Mouse (Mus musculus) intestine, embryonic 14.5 days (tissue): Measurements from ENCODE around the gene Adcy5. TPM values are rescaled to one million over a fixed set of nuclear protein-coding genes. Genes with fewer than 3 reads are reported as not detected.

ENCODE experiments used
- ATAC-seq: fragments of 200-750 bp; cut with Nextera tagmentation; replicated peaks from 2 replicates; pipeline ENCODE4 v1.8.0; 2017; ENCODE audit warnings: low read depth, moderate number of reproducible peaks, moderate TSS enrichment, moderate library complexity; ENCODE audit not compliant: low FRiP score, low TSS enrichment
- DNase-seq: peaks from one replicate; pipeline ENCODE4 v3.0.0-alpha.2; 2018; ENCODE audit warnings: low spot score
- H3K27ac ChIP-seq: fragments of 300-500 bp; sonication (generic); 2 replicates; pipeline ENCODE4 v1.5.1; 2014; ENCODE audit warnings: low read depth, mild to moderate bottlenecking, control low read depth
- H3K27me3 ChIP-seq: fragments of 300-500 bp; sonication (generic); replicated peaks from 2 replicates; pipeline ENCODE4 v1.6.1; 2014; ENCODE audit warnings: low read length, control low read depth; ENCODE audit not compliant: control insufficient read depth, insufficient read depth
- H3K36me3 ChIP-seq: fragments of 300-500 bp; sonication (generic); 2 replicates; pipeline ENCODE4 v1.6.1; 2014; ENCODE audit warnings: low read length, control low read depth; ENCODE audit not compliant: control insufficient read depth, insufficient read depth
- H3K4me1 ChIP-seq: fragments of 300-500 bp; sonication (generic); replicated peaks from 2 replicates; pipeline ENCODE4 v1.6.1; 2014; ENCODE audit warnings: low read length, control low read depth, mixed read lengths; ENCODE audit not compliant: control insufficient read depth, insufficient read depth
- H3K4me2 ChIP-seq: fragments of 300-500 bp; sonication (generic); 2 replicates; pipeline ENCODE4 v1.6.1; 2014; ENCODE audit warnings: low read length
- H3K4me3 ChIP-seq: fragments of 300-500 bp; sonication (generic); 2 replicates; pipeline ENCODE4 v1.5.1; 2014; ENCODE audit warnings: low read depth, low read length, control low read depth, mixed read lengths
- H3K9ac ChIP-seq: fragments of 300-500 bp; sonication (generic); 2 replicates; pipeline ENCODE4 v1.6.1; 2014; ENCODE audit warnings: mild to moderate bottlenecking, low read length
- H3K9me3 ChIP-seq: fragments of 300-500 bp; sonication (generic); 2 replicates; pipeline ENCODE4 v1.6.1; 2016; ENCODE audit warnings: low read length, control low read depth; ENCODE audit not compliant: control insufficient read depth
- WGBS: fragments of 180-500 bp; shearing (Covaris S2); extraction: QIAGEN DNeasy Blood & Tissue Kit; methylation state at CpG from one replicate; pipeline ENCODE4 v1.1.7; 2014; 5-methylcytosine and 5-hydroxymethylcytosine counted together
- polyA plus RNA-seq: library from polyadenylated mRNA; unstranded; fragments of >200 nt; fragmentation: Nextera tagmentation; extraction: Ambion mirVana; gene quantifications from 2 replicates; pipeline ENCODE4 v1.2.1, GENCODE M21; 2014

Gene Adcy5
- polyA plus RNA-seq, 1 experiment from 2014 or later, result 3.9 TPM

DNA sequence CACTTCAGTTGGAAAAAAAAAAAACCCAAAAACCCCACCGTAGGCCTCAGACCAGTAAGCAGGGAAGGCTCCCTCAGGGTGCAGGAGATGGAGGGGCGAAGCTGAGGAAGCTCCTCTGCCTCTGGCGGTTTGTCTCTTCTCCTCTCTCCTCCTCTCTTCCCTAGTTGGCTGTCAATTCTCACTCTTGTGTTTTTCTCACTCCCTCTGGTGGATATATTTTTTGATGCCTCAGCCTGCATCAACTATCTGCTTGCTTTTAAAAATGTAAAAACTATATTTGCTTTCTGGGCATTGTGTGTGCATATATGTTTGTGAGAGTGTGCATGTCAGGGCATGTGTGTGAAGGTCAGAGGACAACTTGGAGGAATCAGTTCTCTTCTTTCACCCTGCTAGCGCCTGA lies 117.7 kb downstream of the Adcy5 start:
- H3K9ac ChIP-seq, result no peak overlapping the region
- no peak overlapping the region for H3K27ac ChIP-seq
- H3K9me3 ChIP-seq, result no peaks in the 10 kb centered on the region
- no peaks in the 10 kb centered on the region for H3K36me3 ChIP-seq
- no peaks in the 10 kb centered on the region for H3K4me1 ChIP-seq
- H3K27me3 ChIP-seq, result no peaks in the 10 kb centered on the region
- WGBS, result 66% methylated on average over 4 of the region's 4 CpGs
- H3K4me3 ChIP-seq, result no peak overlapping the region
- H3K4me2 ChIP-seq, result no peak overlapping the region
- no peak for DNase-seq
- ATAC-seq, result no peak

DNA sequence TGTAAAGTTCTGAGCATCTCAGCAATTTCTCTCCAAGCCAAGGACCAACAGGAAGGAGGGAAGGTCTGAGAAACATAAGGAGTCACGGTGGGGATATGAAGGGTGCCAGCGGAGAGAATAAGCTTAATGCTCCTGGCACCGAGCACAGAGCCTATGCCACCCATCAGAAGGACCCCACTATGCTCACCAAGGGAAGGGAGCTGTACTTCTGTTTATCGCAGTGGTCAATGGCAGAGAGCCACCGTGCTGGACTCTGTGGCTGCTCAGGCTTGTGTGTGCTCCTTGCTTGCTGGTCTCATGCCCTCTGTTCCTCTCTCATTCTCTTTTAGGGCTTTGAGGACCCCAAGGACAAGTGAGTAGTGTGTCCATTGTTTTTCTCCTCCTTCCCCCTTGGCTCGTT lies 123.5 kb downstream of the Adcy5 start:
- H3K4me2 ChIP-seq, result no peak overlapping the region
- no peak overlapping the region for H3K4me3 ChIP-seq
- H3K27ac ChIP-seq, result no peak overlapping the region
- ATAC-seq (no peak), DNase-seq (no peak)
- no peaks in the 10 kb centered on the region for H3K4me1 ChIP-seq
- H3K9me3 ChIP-seq, result no peaks in the 10 kb centered on the region
- 80% methylated on average over 6 of the region's 6 CpGs for WGBS
- H3K9ac ChIP-seq, result no peak overlapping the region
- no peaks in the 10 kb centered on the region for H3K36me3 ChIP-seq
- no peaks in the 10 kb centered on the region for H3K27me3 ChIP-seq

DNA sequence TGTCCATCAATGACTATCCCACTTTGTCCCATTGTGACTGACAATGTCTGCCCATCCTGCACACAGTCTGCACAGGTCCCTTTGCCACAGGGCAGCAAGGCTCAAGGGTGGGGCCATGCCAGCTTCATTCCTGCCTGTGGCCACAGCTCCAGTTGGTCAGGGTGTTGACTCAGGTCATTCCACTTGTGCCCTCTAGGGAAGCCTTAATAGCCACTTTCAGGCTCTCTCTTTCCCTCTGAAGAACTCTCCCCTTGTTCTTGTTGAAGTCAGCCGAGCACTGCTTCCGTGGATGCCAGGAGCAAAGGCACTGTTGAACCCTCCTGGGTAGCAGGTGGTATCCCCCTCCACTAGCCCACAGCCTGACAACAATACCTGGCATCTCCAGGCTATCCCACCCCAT lies 127.8 kb downstream of the Adcy5 start:
- H3K9me3 ChIP-seq, result no peaks in the 10 kb centered on the region
- H3K27me3 ChIP-seq, result no peaks in the 10 kb centered on the region
- H3K4me1 ChIP-seq, result no peaks in the 10 kb centered on the region
- H3K36me3 ChIP-seq, result no peaks in the 10 kb centered on the region
- ATAC-seq (no peak), DNase-seq (no peak)
- H3K4me2 ChIP-seq, result no peak overlapping the region
- H3K27ac ChIP-seq, result no peak overlapping the region
- no peak overlapping the region for H3K4me3 ChIP-seq
- WGBS, result 86% methylated on average over 2 of the region's 2 CpGs
- H3K9ac ChIP-seq, result no peak overlapping the region

DNA sequence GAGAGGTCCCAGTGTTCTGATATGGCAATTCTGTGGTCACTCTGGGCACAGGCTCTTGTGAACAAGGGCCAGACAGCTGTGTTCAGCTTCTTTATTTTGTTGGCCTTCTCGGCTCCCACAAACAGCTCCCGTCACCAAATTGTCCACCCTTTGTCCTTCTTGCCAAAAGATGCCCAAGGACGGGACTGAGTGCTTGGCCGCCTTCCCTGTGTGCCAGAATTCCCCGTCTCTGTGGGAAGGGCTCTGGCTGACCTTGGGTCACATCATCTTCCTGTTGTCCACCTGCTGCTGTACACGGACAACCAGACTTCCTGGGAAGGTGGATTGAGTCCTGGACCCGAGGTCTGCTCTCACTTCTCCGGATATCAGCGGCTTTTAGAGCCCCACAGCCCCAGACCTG lies 131.1 kb downstream of the Adcy5 start:
- Histone ChIP-seq H3K9me3 (no peaks in the 10 kb centered on the region), H3K4me1 (no peaks in the 10 kb centered on the region), H3K4me3 (no peak overlapping the region), H3K36me3 (no peaks in the 10 kb centered on the region), H3K4me2 (no peak overlapping the region), H3K9ac (no peak overlapping the region), H3K27me3 (no peaks in the 10 kb centered on the region), H3K27ac (no peak overlapping the region)
- no peak for DNase-seq
- WGBS, result 70% methylated on average over 9 of the region's 9 CpGs
- ATAC-seq, result no peak

DNA sequence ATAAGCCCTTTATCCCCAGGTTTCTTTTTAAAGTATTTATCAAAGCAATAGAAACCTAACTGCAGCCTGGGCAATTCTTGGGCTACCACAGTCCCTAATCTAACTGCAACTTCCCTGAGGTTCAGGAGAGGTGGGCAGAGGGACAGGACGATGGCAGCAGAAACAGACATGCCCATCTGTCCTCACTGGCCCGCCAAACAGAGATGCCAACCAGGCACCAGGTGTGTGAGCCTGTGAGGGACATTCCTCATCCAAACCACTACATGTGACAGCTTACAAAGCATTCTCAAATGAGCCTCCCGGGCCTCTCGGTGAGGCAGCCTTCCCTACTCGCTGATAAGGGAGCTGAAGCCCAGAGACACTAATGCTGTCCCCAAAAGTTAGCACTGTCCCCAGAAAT lies 132.6 kb downstream of the Adcy5 start:
- H3K27me3 ChIP-seq, result no peaks in the 10 kb centered on the region
- H3K36me3 ChIP-seq, result no peaks in the 10 kb centered on the region
- ATAC-seq, result no peak
- no peak for DNase-seq
- H3K9ac ChIP-seq, result no peak overlapping the region
- no peaks in the 10 kb centered on the region for H3K4me1 ChIP-seq
- 88% methylated on average over 5 of the region's 5 CpGs for WGBS
- H3K4me2 ChIP-seq, result no peak overlapping the region
- no peak overlapping the region for H3K27ac ChIP-seq
- H3K4me3 ChIP-seq, result no peak overlapping the region
- H3K9me3 ChIP-seq, result no peaks in the 10 kb centered on the region

DNA sequence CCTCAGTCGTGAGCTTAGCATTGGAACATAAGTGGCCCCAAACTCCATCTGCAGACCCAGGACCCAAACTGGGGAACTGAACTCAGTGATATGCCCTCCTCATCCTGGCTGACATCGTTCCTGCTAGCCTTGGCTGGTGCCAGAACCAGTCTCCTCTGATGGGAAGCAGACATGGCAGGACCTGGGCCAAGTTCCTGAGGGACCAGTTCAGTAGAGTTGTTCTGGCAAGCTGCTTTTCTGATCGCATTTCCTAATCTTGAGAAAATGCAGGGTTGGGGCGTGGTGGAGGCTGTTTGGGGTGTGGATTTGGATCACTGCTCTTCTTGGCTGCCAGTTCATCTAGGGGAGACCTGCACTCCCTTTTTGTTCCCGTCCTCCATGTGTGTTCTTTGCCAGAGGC lies 143.1 kb downstream of the Adcy5 start:
- Histone ChIP-seq H3K4me1 (no peaks in the 10 kb centered on the region), H3K36me3 (no peaks in the 10 kb centered on the region), H3K27ac (no peak overlapping the region), H3K27me3 (no peaks in the 10 kb centered on the region), H3K9me3 (no peaks in the 10 kb centered on the region), H3K4me3 (no peak overlapping the region), H3K9ac (no peak overlapping the region), H3K4me2 (no peak overlapping the region)
- WGBS, result 77% methylated on average over 5 of the region's 5 CpGs
- DNase-seq, result no peak
- no peak for ATAC-seq

DNA sequence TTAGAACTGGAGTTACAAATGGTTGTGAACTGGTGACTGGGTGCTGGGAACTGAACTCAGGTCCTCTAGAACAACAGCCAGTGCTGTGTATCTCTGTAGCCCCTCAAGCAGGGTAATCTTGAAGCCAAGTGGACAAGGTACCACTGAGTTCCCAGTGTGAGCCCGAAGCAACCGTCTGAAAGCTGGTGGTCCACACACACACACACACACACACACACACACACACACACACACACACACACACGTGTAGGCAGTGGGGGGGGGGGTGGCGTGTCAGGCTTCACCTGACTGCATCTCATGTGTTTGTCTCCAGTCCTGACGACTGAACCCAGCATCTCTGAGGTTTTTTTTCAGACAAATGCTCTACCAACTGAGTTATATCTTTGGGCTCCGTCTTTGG lies 145.5 kb downstream of the Adcy5 start:
- H3K4me2 ChIP-seq, result no peak overlapping the region
- H3K27ac ChIP-seq, result no peak overlapping the region
- no peak overlapping the region for H3K4me3 ChIP-seq
- ATAC-seq, result no peak
- no peaks in the 10 kb centered on the region for H3K4me1 ChIP-seq
- no peaks in the 10 kb centered on the region for H3K27me3 ChIP-seq
- WGBS, result 97% methylated on average over 6 of the region's 6 CpGs
- H3K9me3 ChIP-seq, result no peaks in the 10 kb centered on the region
- no peak for DNase-seq
- 0 out of 2 replicates have a peak, but pooled peaks cover 11% of the 10 kb centered on the region for H3K36me3 ChIP-seq
- H3K9ac ChIP-seq, result no peak overlapping the region

DNA sequence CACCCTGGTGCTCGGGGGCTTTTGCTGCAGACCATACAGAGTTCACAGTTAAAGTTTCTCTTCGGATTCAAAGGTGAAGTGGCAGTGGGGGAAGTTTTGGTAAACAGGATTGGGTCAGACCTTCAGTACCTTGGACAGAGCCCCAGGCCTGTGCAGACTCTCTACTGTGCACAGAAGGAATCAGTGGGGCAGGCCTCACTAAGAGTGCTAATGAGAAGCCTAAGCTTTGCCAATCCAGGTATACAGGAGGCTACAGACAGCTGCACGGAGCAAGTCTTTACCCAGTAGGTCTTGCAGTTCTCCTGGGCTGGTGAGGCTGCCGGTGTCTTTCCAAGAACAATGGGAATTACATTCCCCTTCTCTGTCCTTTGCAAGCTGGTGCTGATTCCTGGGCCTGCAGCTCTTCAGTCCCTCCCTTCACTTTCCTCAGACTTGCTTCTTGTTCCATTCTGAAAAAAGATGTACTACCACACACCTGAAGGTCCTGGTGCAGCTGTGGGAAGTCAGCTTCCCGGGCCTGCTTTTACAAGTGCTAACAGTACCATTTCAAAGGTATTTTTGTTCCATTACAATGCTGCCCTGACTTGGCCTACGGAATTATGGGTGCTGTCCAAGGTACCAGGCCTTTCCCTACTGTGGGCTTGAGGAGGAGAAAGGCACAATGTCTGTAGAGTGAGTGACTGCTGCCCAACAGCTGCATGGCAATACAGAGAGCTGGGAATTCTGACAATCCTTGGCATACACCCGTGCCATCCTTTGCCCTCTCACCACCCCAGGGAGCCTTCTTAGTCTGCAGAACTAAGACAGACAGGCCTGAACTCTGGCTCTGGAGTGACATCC lies 148.0 kb downstream of the Adcy5 start:
- ATAC-seq, result no peak
- WGBS, result 48% methylated on average over 7 of the region's 7 CpGs
- H3K9me3 ChIP-seq, result no peaks in the 10 kb centered on the region
- H3K27ac ChIP-seq, result no peak overlapping the region
- peaks cover 15% of the 10 kb centered on the region; the same call in 1 of the 2 replicates for H3K36me3 ChIP-seq
- H3K9ac ChIP-seq, result no peak overlapping the region
- no peaks in the 10 kb centered on the region for H3K4me1 ChIP-seq
- no peak overlapping the region for H3K4me2 ChIP-seq
- no peaks in the 10 kb centered on the region for H3K27me3 ChIP-seq
- DNase-seq, result peak; percentile 79
- H3K4me3 ChIP-seq, result no peak overlapping the region

DNA sequence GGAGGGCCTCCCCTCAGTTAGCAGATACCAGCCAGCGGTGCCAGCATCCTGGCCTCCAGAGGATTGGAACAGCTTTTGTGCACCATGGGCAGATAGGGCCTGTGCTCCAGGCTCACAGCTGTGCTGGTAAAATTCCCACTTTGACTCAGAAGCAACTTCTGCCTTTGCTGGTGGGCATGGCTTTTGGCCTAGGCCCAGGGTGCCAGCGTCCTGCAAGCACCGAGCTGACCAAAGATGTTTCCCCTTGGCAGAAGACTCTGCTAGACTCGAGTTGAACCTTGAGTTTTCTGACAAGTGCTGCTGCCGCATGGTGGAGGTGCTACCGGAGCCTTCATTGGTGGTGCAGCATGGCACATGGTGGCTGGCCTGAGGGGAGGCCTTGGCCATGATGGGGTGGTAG lies 149.0 kb downstream of the Adcy5 start:
- Histone ChIP-seq H3K27ac (no peak overlapping the region), H3K9me3 (no peaks in the 10 kb centered on the region), H3K36me3 (peaks cover 15% of the 10 kb centered on the region; the same call in 1 of the 2 replicates), H3K9ac (no peak overlapping the region), H3K4me3 (no peak overlapping the region), H3K27me3 (no peaks in the 10 kb centered on the region), H3K4me2 (no peak overlapping the region), H3K4me1 (no peaks in the 10 kb centered on the region)
- WGBS, result 91% methylated on average over 6 of the region's 6 CpGs
- DNase-seq, result no peak
- ATAC-seq, result no peak
